Mouse (Mus musculus): ENCODE measurements at regions not wholly inside any gene's neighbourhood (a gene's known extent, or its start where the extent isn't known, plus 50 kb on each side); places are given as distances from the start of the nearest gene placed in this dataset.

DNA sequence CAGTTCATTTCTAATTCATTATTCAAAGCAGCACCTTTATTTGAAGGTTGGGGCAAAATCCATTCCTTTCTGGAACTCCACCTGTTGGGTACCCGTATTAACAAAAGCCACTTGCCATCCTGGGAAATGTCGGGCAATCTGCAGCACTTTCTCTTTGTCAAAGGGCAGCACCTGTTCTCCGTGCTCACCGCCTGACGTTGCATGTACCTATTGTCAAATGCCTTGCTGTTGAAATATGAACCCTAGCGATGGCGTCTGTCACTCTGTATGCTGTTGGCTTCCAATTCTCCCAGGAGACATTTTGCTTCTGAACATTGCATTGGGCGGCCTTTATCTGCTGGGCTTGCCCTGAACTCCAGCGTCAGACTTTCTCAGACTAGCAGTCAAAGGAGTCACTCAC, 55.3 kb upstream of the Synm start:
- DNase-seq (ENCODE audit: inconsistent ontology term), result no peak

Measured in Muller cell, postnatal 12 days (primary cell).